Mouse (Mus musculus) forebrain, embryonic 10.5 days (tissue): Measurements from ENCODE around the gene Gins2. TPM values are rescaled to one million over a fixed set of nuclear protein-coding genes. Genes with fewer than 3 reads are reported as not detected.

Source experiments
- DNase-seq: peaks from one replicate; pipeline ENCODE4 v3.0.0-alpha.2; 2017; ENCODE audit warnings: low spot score; ENCODE audit errors: extremely low spot score
- H3K27ac ChIP-seq: fragments of 300-500 bp; sonication (generic); 2 replicates; pipeline ENCODE4 v1.5.1; 2016; ENCODE audit warnings: mild to moderate bottlenecking
- H3K27me3 ChIP-seq: fragments of 300-500 bp; sonication (generic); 2 replicates; pipeline ENCODE4 v1.6.1; 2016; ENCODE audit warnings: mild to moderate bottlenecking; ENCODE audit not compliant: poor library complexity, severe bottlenecking
- H3K36me3 ChIP-seq: fragments of 300-500 bp; sonication (generic); replicated peaks from 2 replicates; pipeline ENCODE4 v1.6.1; 2016; ENCODE audit warnings: mild to moderate bottlenecking, moderate library complexity
- H3K4me1 ChIP-seq: fragments of 300-500 bp; sonication (generic); 2 replicates; pipeline ENCODE4 v1.6.1; 2016
- H3K4me3 ChIP-seq: fragments of 300-500 bp; sonication (generic); 2 replicates; pipeline ENCODE4 v1.5.1; 2016; ENCODE audit warnings: mild to moderate bottlenecking, moderate library complexity
- H3K9me3 ChIP-seq: fragments of 300-500 bp; sonication (generic); 2 replicates; pipeline ENCODE4 v1.6.1; 2016; ENCODE audit warnings: mild to moderate bottlenecking, moderate library complexity
- WGBS: fragments of 180-500 bp; shearing (Covaris S2); methylation state at CpG from one replicate; pipeline ENCODE4 v1.1.7; 2016; 5-methylcytosine and 5-hydroxymethylcytosine counted together
- polyA plus RNA-seq: library from polyadenylated mRNA; unstranded; fragments of >200 nt; fragmentation: Nextera tagmentation; extraction: Ambion mirVana; gene quantifications from 2 replicates; pipeline ENCODE4 v1.2.1, GENCODE M21; 2016

Gins2 gene
- polyA plus RNA-seq, 1 experiment from 2014 or later: 154 TPM

DNA sequence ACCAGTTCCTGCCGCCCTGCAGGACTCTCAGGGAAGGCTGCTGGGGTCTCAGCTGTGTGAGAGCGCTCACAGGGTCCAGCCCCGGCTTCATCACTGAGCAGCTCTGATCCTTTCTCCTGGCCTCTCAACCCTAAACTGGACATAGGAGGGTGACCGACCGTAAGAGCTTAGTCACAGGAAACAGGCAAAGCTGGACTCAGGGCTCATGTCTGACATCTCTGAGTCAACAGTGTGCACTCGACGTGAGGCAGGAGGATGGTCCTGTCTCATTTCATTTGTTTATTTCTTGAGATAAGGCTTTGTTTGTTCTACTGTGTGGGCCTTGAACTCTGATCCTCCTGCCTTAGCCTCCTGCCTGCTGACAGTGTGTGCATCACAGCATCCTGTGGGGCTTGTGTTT lies 31.3 kb upstream of the Gins2 start:
- peak overlapping the region; percentile 32 for H3K27ac ChIP-seq
- WGBS: 55% methylated on average over 7 of the region's 7 CpGs

DNA sequence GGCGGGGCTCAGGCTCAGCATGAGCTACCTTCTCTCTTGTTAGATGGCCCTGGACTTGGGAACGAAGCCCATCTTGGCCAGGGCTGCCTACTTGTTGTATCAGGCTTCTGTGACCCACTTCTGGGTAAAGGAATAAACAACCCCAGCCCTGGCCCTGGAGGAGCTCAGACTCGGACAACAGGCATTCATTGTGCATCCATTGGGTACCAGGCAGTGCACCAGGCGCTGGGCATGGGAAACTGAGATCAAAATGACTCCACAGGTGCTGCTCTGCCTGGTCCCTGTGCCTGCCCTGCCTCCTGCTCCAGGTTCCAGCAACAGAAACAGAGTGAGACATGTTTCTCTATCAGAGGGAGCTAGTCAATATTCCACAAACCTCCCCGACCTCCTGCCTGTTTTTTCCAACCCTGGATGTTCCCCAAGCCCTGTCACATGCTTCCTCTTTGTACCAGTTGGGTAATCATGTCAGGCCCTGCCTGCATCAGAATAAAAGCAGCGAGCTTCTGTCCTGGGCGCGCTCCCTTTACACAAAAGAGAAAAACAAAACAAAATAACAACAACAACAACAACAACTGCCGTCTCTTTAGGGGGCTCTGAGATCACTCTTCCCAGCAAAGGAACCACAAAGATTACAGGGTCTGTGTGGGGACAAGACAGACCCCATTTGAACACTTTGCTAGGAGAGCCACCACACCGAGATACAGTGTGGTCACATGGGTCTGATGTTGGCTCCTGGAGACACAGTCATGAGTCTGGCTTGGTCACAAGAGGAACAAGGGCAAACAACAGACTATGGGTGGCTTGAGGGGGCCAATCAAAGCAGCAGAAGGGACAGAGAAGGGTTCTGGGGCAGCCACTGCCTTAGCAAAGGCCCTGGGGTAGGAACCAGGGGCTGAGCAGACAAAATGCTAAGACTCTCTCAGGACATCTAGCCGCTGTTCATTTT lies 30.4 kb upstream of the Gins2 start:
- DNase-seq: no peak
- H3K4me1 ChIP-seq: peaks cover 69% of the 10 kb centered on the region
- peak overlapping the region; percentile 32 for H3K27ac ChIP-seq
- H3K27me3 ChIP-seq: peaks cover 5% of the 10 kb centered on the region
- H3K9me3 ChIP-seq: no peaks in the 10 kb centered on the region
- WGBS: 73% methylated on average over 11 of the region's 11 CpGs
- H3K4me3 ChIP-seq: no peak overlapping the region
- H3K36me3 ChIP-seq: no peaks in the 10 kb centered on the region

More for the DNA sequence above, 31.3 kb upstream of the Gins2 start:
- Histone ChIP-seq H3K36me3 (no peaks in the 10 kb centered on the region), H3K4me3 (no peak overlapping the region), H3K27me3 (peaks cover 5% of the 10 kb centered on the region), H3K9me3 (no peaks in the 10 kb centered on the region), H3K4me1 (peaks cover 71% of the 10 kb centered on the region)
- no peak for DNase-seq

DNA sequence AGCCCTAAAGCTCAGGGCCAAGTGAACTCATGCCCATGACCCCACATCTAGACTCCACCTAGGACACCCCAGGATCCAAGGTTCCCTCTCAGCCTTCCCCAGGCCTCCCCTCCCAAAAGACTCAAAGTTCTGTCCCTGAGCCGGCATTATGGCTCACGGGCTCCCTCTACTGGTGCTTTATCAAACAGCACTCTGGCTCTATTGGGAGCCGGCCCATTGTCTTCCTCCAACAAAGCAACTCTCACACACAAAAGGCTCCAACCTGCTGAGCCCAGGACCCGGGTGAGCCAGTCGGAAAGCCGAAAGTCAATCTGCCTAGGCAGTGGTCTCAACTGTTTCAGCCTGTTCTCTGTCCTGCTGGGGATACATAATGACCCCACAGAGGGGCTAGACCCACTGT lies 29.0 kb upstream of the Gins2 start:
- H3K27ac ChIP-seq: peak overlapping the region; percentile 80
- peaks cover 5% of the 10 kb centered on the region for H3K27me3 ChIP-seq
- 0% methylated on average over 6 of the region's 6 CpGs for WGBS
- no peak overlapping the region for H3K4me3 ChIP-seq
- peak; percentile 88 for DNase-seq
- peaks cover 59% of the 10 kb centered on the region for H3K4me1 ChIP-seq
- H3K9me3 ChIP-seq: no peaks in the 10 kb centered on the region
- H3K36me3 ChIP-seq: no peaks in the 10 kb centered on the region

DNA sequence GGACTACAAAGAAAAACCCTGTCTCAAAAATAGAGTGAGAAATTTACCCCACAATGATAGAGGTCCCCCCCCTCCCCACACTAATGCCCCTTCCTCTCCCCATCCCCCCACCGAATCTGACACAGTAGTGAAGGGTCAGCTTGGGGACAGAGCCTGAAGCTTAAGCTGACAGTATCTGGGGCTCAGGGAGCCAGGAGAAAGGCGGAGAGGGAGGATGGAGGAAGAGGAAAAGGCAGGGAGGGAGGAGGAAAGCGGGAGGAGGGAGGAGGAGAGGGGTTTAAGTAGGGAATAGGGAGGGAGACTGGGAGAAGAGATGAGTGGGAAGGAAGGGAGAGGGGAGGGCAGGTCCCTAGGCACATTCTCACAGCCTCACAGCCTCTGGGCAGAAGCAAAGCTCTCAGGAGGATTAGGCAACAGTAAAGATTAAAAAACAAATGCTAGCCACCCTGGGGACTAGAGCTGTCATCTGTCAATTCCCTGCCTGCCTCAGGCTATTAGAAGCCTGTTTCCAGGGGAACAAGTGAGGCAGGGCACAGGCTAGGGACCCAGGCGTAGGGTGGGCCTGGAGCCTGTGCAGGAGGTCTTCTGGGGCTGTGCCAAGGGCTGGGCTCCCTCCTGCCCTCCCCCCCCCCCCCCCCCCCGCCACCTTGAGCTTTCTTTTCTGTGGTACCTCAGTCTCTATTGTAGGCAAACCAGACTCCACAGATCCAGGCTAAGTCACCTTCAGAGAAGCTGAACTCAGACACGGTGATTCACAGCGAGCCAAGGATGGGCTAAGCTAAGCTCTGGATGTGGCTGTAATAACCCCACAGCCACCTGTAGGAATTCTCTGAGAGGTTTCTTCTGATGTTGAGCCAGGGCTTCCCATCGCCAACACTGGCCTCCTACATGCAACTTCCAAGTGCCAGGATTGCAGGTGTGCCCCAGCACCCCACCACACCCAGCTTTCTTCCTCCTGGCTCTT lies 27.8 kb upstream of the Gins2 start:
- H3K27ac ChIP-seq: peak overlapping the region; percentile 65
- WGBS: 12% methylated on average over 7 of the region's 8 CpGs
- DNase-seq: peak; percentile 55
- no peaks in the 10 kb centered on the region for H3K36me3 ChIP-seq
- peaks cover 5% of the 10 kb centered on the region for H3K27me3 ChIP-seq
- peaks cover 56% of the 10 kb centered on the region for H3K4me1 ChIP-seq
- H3K4me3 ChIP-seq: peak overlapping the region; percentile 4; the same call in 1 of the 2 replicates
- no peaks in the 10 kb centered on the region for H3K9me3 ChIP-seq

DNA sequence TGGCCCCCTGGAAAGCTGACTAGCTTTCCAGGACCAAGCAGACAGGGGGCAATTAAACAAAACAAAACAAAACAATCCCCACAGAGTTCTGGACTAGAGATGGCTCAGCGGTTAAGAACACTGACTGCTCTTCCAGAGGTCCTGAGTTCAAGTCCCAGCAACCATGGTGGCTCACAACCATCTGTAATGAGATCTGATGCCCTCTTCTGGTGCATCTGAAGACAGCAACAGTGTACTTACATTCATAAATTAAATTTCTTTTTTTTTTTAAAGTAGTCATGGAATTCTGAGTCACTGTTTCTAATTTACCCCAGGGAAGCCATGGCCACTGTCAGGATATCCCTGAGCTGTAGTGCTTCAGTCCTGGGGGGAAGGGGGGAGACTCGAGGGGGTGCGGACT lies 25.4 kb upstream of the Gins2 start:
- H3K27me3 ChIP-seq: peaks cover 24% of the 10 kb centered on the region
- H3K36me3 ChIP-seq: no peaks in the 10 kb centered on the region
- peaks cover 37% of the 10 kb centered on the region for H3K4me1 ChIP-seq
- no peak overlapping the region for H3K27ac ChIP-seq
- DNase-seq: no peak
- no peaks in the 10 kb centered on the region for H3K9me3 ChIP-seq
- 92% methylated on average over 3 of the region's 3 CpGs for WGBS
- H3K4me3 ChIP-seq: no peak overlapping the region

DNA sequence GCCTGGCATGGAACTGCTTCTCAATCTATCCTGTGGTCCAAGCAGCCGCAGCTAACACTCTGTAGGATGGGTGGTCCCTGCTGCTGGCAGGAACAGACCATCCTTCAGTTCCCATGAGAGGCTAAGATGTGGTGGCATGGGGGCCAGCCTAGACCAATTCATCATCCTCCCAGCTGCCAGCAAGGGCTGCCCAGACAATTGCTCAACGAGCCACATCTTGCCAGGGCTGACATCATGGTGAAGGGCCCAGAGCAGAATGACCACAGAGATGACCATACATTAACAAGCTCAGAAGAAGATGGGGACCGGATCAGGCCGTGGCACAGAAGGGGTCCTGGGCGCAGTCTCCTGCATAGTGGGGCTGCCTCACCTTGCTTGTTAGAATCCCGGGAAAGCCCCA lies 21.7 kb upstream of the Gins2 start:
- H3K36me3 ChIP-seq: no peaks in the 10 kb centered on the region
- 0 out of 2 replicates have a peak overlapping the region, but pooled peaks have one; percentile 30 for H3K27ac ChIP-seq
- peaks cover 10% of the 10 kb centered on the region for H3K4me1 ChIP-seq
- no peak for DNase-seq
- H3K9me3 ChIP-seq: no peaks in the 10 kb centered on the region
- no peak overlapping the region for H3K4me3 ChIP-seq
- WGBS: 90% methylated on average over 6 of the region's 6 CpGs
- H3K27me3 ChIP-seq: peaks cover 29% of the 10 kb centered on the region

DNA sequence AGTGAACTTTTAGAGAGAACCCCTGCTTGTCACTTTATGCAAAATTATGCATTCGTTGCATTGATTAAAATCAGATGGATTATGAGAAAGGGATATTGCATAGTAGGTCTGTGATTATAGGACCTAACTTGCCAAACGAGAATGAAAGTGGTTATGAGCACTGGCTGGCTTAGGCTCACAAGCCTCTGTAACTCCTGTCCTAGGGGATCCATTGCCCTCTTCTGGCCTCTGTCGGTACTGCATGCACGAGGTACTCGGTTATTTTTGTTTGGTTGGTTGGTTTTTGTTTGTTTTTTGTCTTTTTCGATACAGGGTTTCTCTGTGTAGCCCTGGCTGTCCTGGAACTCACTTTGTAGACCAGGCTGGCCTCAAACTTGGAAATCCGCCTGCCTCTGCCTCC lies 18.8 kb upstream of the Gins2 start:
- Histone ChIP-seq H3K27me3 (peaks cover 29% of the 10 kb centered on the region), H3K36me3 (no peaks in the 10 kb centered on the region), H3K4me3 (no peak overlapping the region), H3K9me3 (no peaks in the 10 kb centered on the region), H3K27ac (no peak overlapping the region), H3K4me1 (peaks cover 8% of the 10 kb centered on the region)
- peak; percentile 68 for DNase-seq
- WGBS: 18% methylated on average over 7 of the region's 7 CpGs

DNA sequence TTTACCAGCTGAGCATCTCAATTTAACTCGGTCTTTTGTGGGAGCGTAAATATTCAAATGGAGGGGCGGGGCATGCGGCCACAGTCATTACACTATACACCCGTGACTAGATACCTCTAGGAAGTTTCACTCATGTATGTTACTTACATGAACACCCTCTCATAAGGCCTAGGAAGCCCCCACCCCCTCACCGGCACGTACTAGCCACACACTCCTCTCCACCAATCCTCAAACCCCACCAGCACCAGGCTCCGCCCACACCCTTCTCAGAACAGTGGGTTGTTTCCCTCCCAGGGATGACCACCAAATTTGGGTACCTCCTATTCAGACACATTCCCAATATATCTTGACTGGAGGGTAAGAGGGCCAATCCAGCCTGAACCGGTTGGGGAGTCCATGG lies 18.4 kb upstream of the Gins2 start:
- no peaks in the 10 kb centered on the region for H3K36me3 ChIP-seq
- DNase-seq: no peak
- H3K9me3 ChIP-seq: no peaks in the 10 kb centered on the region
- H3K4me1 ChIP-seq: peaks cover 12% of the 10 kb centered on the region
- 87% methylated on average over 9 of the region's 9 CpGs for WGBS
- no peak overlapping the region for H3K27ac ChIP-seq
- H3K27me3 ChIP-seq: peaks cover 29% of the 10 kb centered on the region
- H3K4me3 ChIP-seq: no peak overlapping the region

DNA sequence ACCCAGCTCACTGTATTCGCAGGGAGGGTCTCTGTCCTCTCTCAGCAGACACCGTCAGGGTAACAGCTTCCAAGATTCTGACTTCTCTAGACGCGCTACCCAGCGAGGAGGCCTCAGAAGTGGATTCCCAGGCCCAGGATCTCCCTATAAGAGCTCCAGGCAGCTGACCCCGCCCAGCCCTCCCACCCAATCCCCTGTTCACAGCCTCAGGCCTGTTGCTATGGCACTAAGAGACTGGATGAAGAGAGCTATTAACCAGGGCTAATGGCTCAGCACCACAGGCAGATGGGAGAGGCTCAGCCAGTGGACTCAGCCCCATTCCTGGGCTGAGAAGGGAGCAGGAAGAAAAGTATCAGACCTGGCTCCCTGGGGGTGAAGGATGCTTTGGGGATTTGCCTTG lies 13.6 kb upstream of the Gins2 start:
- peaks cover 6% of the 10 kb centered on the region; the same call in 1 of the 2 replicates for H3K9me3 ChIP-seq
- no peak overlapping the region for H3K4me3 ChIP-seq
- H3K27me3 ChIP-seq: peaks cover 18% of the 10 kb centered on the region
- H3K4me1 ChIP-seq: peaks cover 28% of the 10 kb centered on the region
- no peaks in the 10 kb centered on the region for H3K36me3 ChIP-seq
- no peak for DNase-seq
- 42% methylated on average over 6 of the region's 6 CpGs for WGBS
- H3K27ac ChIP-seq: peak overlapping the region; percentile 32

DNA sequence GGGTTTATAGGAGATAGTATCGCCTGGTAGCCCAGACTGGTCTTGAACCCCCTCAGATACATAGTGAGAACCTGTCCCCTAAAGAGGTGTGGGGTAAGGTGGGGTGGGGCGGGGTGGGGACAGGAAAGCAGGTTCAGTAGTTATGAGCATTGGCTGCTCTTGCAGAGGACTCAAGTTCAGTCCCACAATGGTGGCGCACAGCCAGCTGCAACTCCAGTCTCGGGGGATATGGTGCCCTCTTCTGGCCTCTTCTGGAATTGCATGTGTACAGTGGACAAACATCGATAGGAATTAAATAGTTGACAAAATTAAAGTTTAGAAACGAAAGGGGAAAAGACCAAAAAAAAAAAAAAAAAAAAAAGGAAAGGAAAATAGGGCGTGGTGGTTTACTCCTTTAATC lies 10.4 kb upstream of the Gins2 start:
- Histone ChIP-seq H3K4me1 (peaks cover 26% of the 10 kb centered on the region), H3K9me3 (peaks cover 6% of the 10 kb centered on the region; the same call in 1 of the 2 replicates), H3K4me3 (no peak overlapping the region), H3K27me3 (peaks cover 28% of the 10 kb centered on the region), H3K36me3 (no peaks in the 10 kb centered on the region), H3K27ac (no peak overlapping the region)
- DNase-seq: peak; percentile 58
- WGBS: 55% methylated on average over 7 of the region's 7 CpGs

DNA sequence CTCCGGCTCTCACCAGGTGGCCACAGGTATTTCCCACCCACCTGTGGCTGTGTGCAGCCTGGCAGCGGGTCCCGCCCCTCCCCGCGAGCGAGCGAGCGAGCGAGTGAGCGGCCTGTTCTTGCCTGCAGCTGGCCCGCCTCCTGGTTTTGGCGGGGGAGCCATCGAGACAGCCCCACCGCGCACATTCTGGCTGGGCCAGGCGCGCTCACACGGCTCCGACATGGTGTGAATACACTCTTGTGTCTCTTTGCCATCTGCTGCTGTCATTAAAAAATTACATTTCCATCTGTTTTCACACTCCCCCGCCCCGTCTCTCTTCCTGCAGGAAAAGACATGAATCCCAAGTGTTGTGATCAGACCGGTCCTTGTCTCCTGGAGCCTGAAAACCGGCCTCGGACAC lies 9.5 kb upstream of the Gins2 start:
- Histone ChIP-seq H3K36me3 (no peaks in the 10 kb centered on the region), H3K4me3 (peak overlapping the region; percentile 19; the same call in 1 of the 2 replicates), H3K9me3 (peaks cover 6% of the 10 kb centered on the region; the same call in 1 of the 2 replicates), H3K27ac (peak overlapping the region; percentile 44; the same call in 1 of the 2 replicates), H3K27me3 (peaks cover 28% of the 10 kb centered on the region), H3K4me1 (peaks cover 26% of the 10 kb centered on the region)
- no peak for DNase-seq
- WGBS: 33% methylated on average over 24 of the region's 24 CpGs

DNA sequence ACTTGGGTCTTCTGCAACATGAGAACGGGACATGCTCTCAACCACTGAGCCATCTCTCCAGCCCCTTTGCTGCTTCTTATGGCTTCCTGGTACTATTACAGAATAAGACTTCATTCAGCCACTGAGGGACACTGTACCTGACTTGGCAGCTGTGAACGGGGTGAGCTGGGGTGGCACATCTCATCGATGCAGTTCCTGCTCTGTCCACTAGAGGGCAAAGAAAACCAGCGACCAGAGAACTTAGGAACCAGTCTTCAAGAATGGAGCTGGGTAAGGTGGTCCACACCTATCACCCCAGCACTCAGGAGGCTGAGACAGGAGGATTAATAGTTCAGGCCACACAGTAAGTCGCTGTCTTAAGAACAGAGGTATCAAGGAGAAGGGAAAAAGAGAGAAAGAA lies 6.9 kb upstream of the Gins2 start:
- DNase-seq: peak; percentile 76
- WGBS: 9% methylated on average over 5 of the region's 5 CpGs

More for the DNA sequence above, 6.9 kb upstream of the Gins2 start:
- Histone ChIP-seq H3K4me3 (no peak overlapping the region), H3K36me3 (no peaks in the 10 kb centered on the region), H3K27me3 (peaks cover 28% of the 10 kb centered on the region), H3K27ac (no peak overlapping the region), H3K4me1 (peaks cover 25% of the 10 kb centered on the region), H3K9me3 (no peaks in the 10 kb centered on the region)
